Mouse (Mus musculus): ENCODE results near the gene Wfdc18. TPM values are rescaled to one million over a fixed set of nuclear protein-coding genes. Genes with fewer than 3 reads are reported as not detected.

The Wfdc18 gene
- polyA plus RNA-seq, 1 experiment from 2014 or later, result 0.38 TPM

GRCm38 (mm10) chr11:83754227-83754626 lies 45.4 kb downstream of the Wfdc18 start:
- WGBS, result 4% methylated on average over 8 of the region's 8 CpGs

More at GRCm38 (mm10) chr11:83754227-83754626, 45.4 kb downstream of the Wfdc18 start:
- peaks cover 4% of the 10 kb centered on the region; the same call in 1 of the 2 replicates for H3K36me3 ChIP-seq (ENCODE audit: control insufficient read depth, insufficient read depth, low read length)
- H3K4me3 ChIP-seq (ENCODE audit: low read length), result peak overlapping the region; percentile 88
- H3K4me1 ChIP-seq (ENCODE audit: control insufficient read depth, insufficient read depth, low read length), result peaks cover 4% of the 10 kb centered on the region; the same call in 1 of the 2 replicates
- H3K27ac ChIP-seq (ENCODE audit: low read length), result peak overlapping the region; percentile 82
- H3K9me3 ChIP-seq (ENCODE audit: control insufficient read depth, low read length), result no peaks in the 10 kb centered on the region
- H3K27me3 ChIP-seq (replicated peaks; ENCODE audit: control insufficient read depth, insufficient read depth, low read length), result no peaks in the 10 kb centered on the region
- no peak for ATAC-seq
- H3K4me2 ChIP-seq (ENCODE audit: low read depth, low read length), result peak overlapping the region; percentile 52
- H3K9ac ChIP-seq (ENCODE audit: low read depth, low read length), result peak overlapping the region; percentile 86

Other genes with a start within 250 kb of the Wfdc18 start
- gene Mmp28, start 245.9 kb upstream of the Wfdc18 start, polyA plus RNA-seq (2015; fragmentation: Nextera tagmentation; extraction: Ambion mirVana), result 1.3 and 2.0 TPM in 2 replicates
- gene Taf15, start 235.9 kb upstream of the Wfdc18 start, polyA plus RNA-seq (2015; fragmentation: Nextera tagmentation; extraction: Ambion mirVana), result 8.3 and 10.0 TPM in 2 replicates
- gene Heatr9, start 186.8 kb upstream of the Wfdc18 start, polyA plus RNA-seq (2015; fragmentation: Nextera tagmentation; extraction: Ambion mirVana), result not detected in 2 replicates
- gene Ccl5, start 178.5 kb upstream of the Wfdc18 start, polyA plus RNA-seq (2015; fragmentation: Nextera tagmentation; extraction: Ambion mirVana), result 3.5 and 4.8 TPM in 2 replicates
- gene Ccl9, start 130.4 kb upstream of the Wfdc18 start, polyA plus RNA-seq (2015; fragmentation: Nextera tagmentation; extraction: Ambion mirVana), result 47.6 and 52.6 TPM in 2 replicates
- 30.3 and 39.1 TPM in 2 replicates for gene Ccl6, start 115.9 kb upstream of the Wfdc18 start, polyA plus RNA-seq (2015; fragmentation: Nextera tagmentation; extraction: Ambion mirVana)
- gene Rpl9-ps1, start 63.4 kb upstream of the Wfdc18 start, polyA plus RNA-seq (2015; fragmentation: Nextera tagmentation; extraction: Ambion mirVana), result not detected in 2 replicates
- 0.43 and 0.66 TPM in 2 replicates for gene Ccl3, start 59.7 kb upstream of the Wfdc18 start, polyA plus RNA-seq (2015; fragmentation: Nextera tagmentation; extraction: Ambion mirVana)
- gene Ccl4, start 46.4 kb upstream of the Wfdc18 start, polyA plus RNA-seq (2015; fragmentation: Nextera tagmentation; extraction: Ambion mirVana), result 0.37 and 0.64 TPM in 2 replicates
- gene Wfdc17, start 5.0 kb upstream of the Wfdc18 start, polyA plus RNA-seq (2015; fragmentation: Nextera tagmentation; extraction: Ambion mirVana), result 1.9 and 2.3 TPM in 2 replicates
- 0.37 and 0.60 TPM in 2 replicates for gene Wfdc21, start 37.9 kb downstream of the Wfdc18 start, polyA plus RNA-seq (2015; fragmentation: Nextera tagmentation; extraction: Ambion mirVana)
- 16.3 and 18.1 TPM in 2 replicates for gene Heatr6, start 44.7 kb downstream of the Wfdc18 start, polyA plus RNA-seq (2015; fragmentation: Nextera tagmentation; extraction: Ambion mirVana)
- 9.0 and 9.8 TPM in 2 replicates for gene Hnf1b, start 141.0 kb downstream of the Wfdc18 start, polyA plus RNA-seq (2015; fragmentation: Nextera tagmentation; extraction: Ambion mirVana)
- 23.8 and 24.0 TPM in 2 replicates for gene Ddx52, start 233.0 kb downstream of the Wfdc18 start, polyA plus RNA-seq (2015; fragmentation: Nextera tagmentation; extraction: Ambion mirVana)